Mouse (Mus musculus) stomach, postnatal 0 days (tissue): ENCODE measurements around the gene Olfr301. TPM values are rescaled to one million over a fixed set of nuclear protein-coding genes. Genes with fewer than 3 reads are reported as not detected.

Experiments
- ATAC-seq: fragments of 200-750 bp; cut with Nextera tagmentation; 2 replicates; pipeline ENCODE4 v1.8.0; 2017; ENCODE audit not compliant: low FRiP score, low TSS enrichment
- DNase-seq: peaks from one replicate; pipeline ENCODE4 v3.0.0-alpha.2; 2016; ENCODE audit warnings: low spot score
- H3K27ac ChIP-seq: fragments of 300-500 bp; sonication (generic); replicated peaks from 2 replicates; pipeline ENCODE4 v1.5.1; 2014; ENCODE audit warnings: mild to moderate bottlenecking, control low read depth
- H3K27me3 ChIP-seq: fragments of 300-500 bp; sonication (generic); 2 replicates; pipeline ENCODE4 v1.6.1; 2014; ENCODE audit warnings: low read length; ENCODE audit not compliant: control insufficient read depth, insufficient read depth
- H3K36me3 ChIP-seq: fragments of 300-500 bp; sonication (generic); 2 replicates; pipeline ENCODE4 v1.6.1; 2014; ENCODE audit warnings: low read length, mixed read lengths; ENCODE audit not compliant: control insufficient read depth, insufficient read depth
- H3K4me1 ChIP-seq: fragments of 300-500 bp; sonication (generic); replicated peaks from 2 replicates; pipeline ENCODE4 v1.6.1; 2014; ENCODE audit warnings: antibody characterized with exemption; ENCODE audit not compliant: control insufficient read depth, insufficient read depth
- H3K4me2 ChIP-seq: fragments of 300-500 bp; sonication (generic); replicated peaks from 2 replicates; pipeline ENCODE4 v1.6.1; 2014; ENCODE audit warnings: low read depth, mild to moderate bottlenecking, control low read depth, moderate library complexity
- H3K4me3 ChIP-seq: fragments of 300-500 bp; sonication (generic); 2 replicates; pipeline ENCODE4 v1.5.1; 2014; ENCODE audit warnings: low read depth, low read length, control low read depth
- H3K9ac ChIP-seq: fragments of 300-500 bp; sonication (generic); 2 replicates; pipeline ENCODE4 v1.6.1; 2014; ENCODE audit warnings: mild to moderate bottlenecking, low read length, control low read depth, mixed read lengths
- H3K9me3 ChIP-seq: fragments of 300-500 bp; sonication (generic); 2 replicates; pipeline ENCODE4 v1.6.1; 2016; ENCODE audit warnings: low read length; ENCODE audit not compliant: control insufficient read depth
- CTCF ChIP-seq: IDR thresholded peaks from 2 replicates; pipeline ENCODE4 v1.5.1; 2016; ENCODE audit warnings: antibody characterized with exemption, low read depth, mild to moderate bottlenecking, moderate library complexity
- EP300 ChIP-seq: optimal IDR thresholded peaks from 2 replicates; pipeline ENCODE3; 2016; ENCODE audit warnings: antibody characterized with exemption
- WGBS: fragments of 180-500 bp; shearing (Covaris S2); extraction: QIAGEN DNeasy Blood & Tissue Kit; methylation state at CpG from one replicate; pipeline ENCODE4 v1.1.7; 2014; 5-methylcytosine and 5-hydroxymethylcytosine counted together
- polyA plus RNA-seq: library from polyadenylated mRNA; unstranded; fragments of >200 nt; fragmentation: Nextera tagmentation; extraction: Ambion mirVana; gene quantifications from 2 replicates; pipeline ENCODE4 v1.2.1, GENCODE M21; 2015

Gene Olfr301
- polyA plus RNA-seq = not detected in 2 replicates

GRCm38 (mm10) chr7:86403546-86403945, at the start of gene Olfr301:
Gene Olfr301, plus strand, starts transcription at chr7:86403846.
- no peak within 1 kb of the TSS for H3K4me3 ChIP-seq
- no peak within 1 kb of the TSS for H3K4me2 ChIP-seq
- H3K27me3 ChIP-seq = no peaks in the 10 kb centered on the region
- H3K27ac ChIP-seq = no peak within 1 kb of the TSS
- H3K9me3 ChIP-seq = no peaks in the 10 kb centered on the region
- no peaks in the 10 kb centered on the region for H3K4me1 ChIP-seq
- 74% methylated on average over 2 of the region's 2 CpGs for WGBS
- H3K9ac ChIP-seq = no peak within 1 kb of the TSS
- no peaks in the 10 kb centered on the region for H3K36me3 ChIP-seq
- ATAC-seq = no peak
- TF ChIP-seq EP300 (no peak), CTCF (no peak)
- DNase-seq = no peak

GRCm38 (mm10) chr7:86366828-86367227, 36.8 kb upstream of the Olfr301 start, which contains the start of gene Olfr305:
Gene Olfr305, minus strand, starts transcription at chr7:86366928.
- Histone ChIP-seq H3K27ac (no peak within 1 kb of the TSS), H3K4me2 (no peak within 1 kb of the TSS), H3K27me3 (no peaks in the 10 kb centered on the region), H3K36me3 (no peaks in the 10 kb centered on the region), H3K9ac (no peak within 1 kb of the TSS), H3K9me3 (no peaks in the 10 kb centered on the region), H3K4me1 (no peaks in the 10 kb centered on the region), H3K4me3 (no peak within 1 kb of the TSS)
- no peak for TF ChIP-seq EP300
- TF ChIP-seq CTCF = no peak
- 81% methylated on average over 1 of the region's 1 CpGs for WGBS
- ATAC-seq (no peak), DNase-seq (no peak)

- no peaks in the 10 kb centered on the region for H3K27me3 ChIP-seq
- DNase-seq = no peak
- WGBS = 60% methylated on average over 3 of the region's 3 CpGs
- no peaks in the 10 kb centered on the region for H3K4me1 ChIP-seq
- ATAC-seq = no peak
- TF ChIP-seq EP300 (no peak), CTCF (peak; percentile 48)
- no peaks in the 10 kb centered on the region for H3K9me3 ChIP-seq
- no peak overlapping the region for H3K9ac ChIP-seq
- H3K4me2 ChIP-seq = no peak overlapping the region
- no peak overlapping the region for H3K27ac ChIP-seq
- no peaks in the 10 kb centered on the region for H3K36me3 ChIP-seq
- no peak overlapping the region for H3K4me3 ChIP-seq
Measured at GRCm38 (mm10) chr7:86385769-86386168, 17.9 kb upstream of the Olfr301 start.

GRCm38 (mm10) chr7:86386558-86386957, 17.1 kb upstream of the Olfr301 start, which contains the start of gene Olfr304:
Gene Olfr304, minus strand, starts transcription at chr7:86386658.
- Histone ChIP-seq H3K4me3 (no peak within 1 kb of the TSS), H3K9ac (no peak within 1 kb of the TSS), H3K4me1 (no peaks in the 10 kb centered on the region), H3K27me3 (no peaks in the 10 kb centered on the region), H3K36me3 (no peaks in the 10 kb centered on the region), H3K9me3 (no peaks in the 10 kb centered on the region), H3K4me2 (no peak within 1 kb of the TSS), H3K27ac (no peak within 1 kb of the TSS)
- WGBS = 63% methylated on average over 1 of the region's 1 CpGs
- TF ChIP-seq EP300 (no peak), CTCF (no peak)
- ATAC-seq = no peak
- no peak for DNase-seq

GRCm38 (mm10) chr7:86397689-86398088, 6.0 kb upstream of the Olfr301 start, which contains the start of gene Olfr303:
Gene Olfr303, minus strand, starts transcription at chr7:86397789.
- DNase-seq (no peak), ATAC-seq (no peak)
- Histone ChIP-seq H3K27me3 (no peaks in the 10 kb centered on the region), H3K9me3 (no peaks in the 10 kb centered on the region), H3K9ac (no peak within 1 kb of the TSS), H3K4me3 (no peak within 1 kb of the TSS), H3K36me3 (no peaks in the 10 kb centered on the region), H3K27ac (no peak within 1 kb of the TSS), H3K4me2 (no peak within 1 kb of the TSS), H3K4me1 (no peaks in the 10 kb centered on the region)
- TF ChIP-seq EP300 (no peak), CTCF (no peak)

- H3K9ac ChIP-seq = no peak within 1 kb of the TSS
- WGBS = 78% methylated on average over 1 of the region's 1 CpGs
- ATAC-seq (no peak), DNase-seq (no peak)
- no peaks in the 10 kb centered on the region for H3K4me1 ChIP-seq
- H3K27ac ChIP-seq = no peak within 1 kb of the TSS
- H3K9me3 ChIP-seq = no peaks in the 10 kb centered on the region
- no peak within 1 kb of the TSS for H3K4me3 ChIP-seq
- no peak within 1 kb of the TSS for H3K4me2 ChIP-seq
- H3K27me3 ChIP-seq = no peaks in the 10 kb centered on the region
- no peak for TF ChIP-seq EP300
- TF ChIP-seq CTCF = no peak
- H3K36me3 ChIP-seq = no peaks in the 10 kb centered on the region
Measured at GRCm38 (mm10) chr7:86459621-86460020, 56.0 kb downstream of the Olfr301 start, which contains the start of gene Olfr299. Gene Olfr299, plus strand, starts transcription at chr7:86459921.

Other genes with a start within 250 kb of the Olfr301 start
- not detected in 2 replicates for gene Vmn2r75, start 232.1 kb upstream of the Olfr301 start, polyA plus RNA-seq
- 0.02 TPM in 1 of 2 replicates, not detected in the other for gene Vmn2r76, start 157.5 kb upstream of the Olfr301 start, polyA plus RNA-seq
- not detected in 2 replicates for gene Olfr310, start 126.7 kb upstream of the Olfr301 start, polyA plus RNA-seq
- not detected in 2 replicates for gene Olfr309, start 90.1 kb upstream of the Olfr301 start, polyA plus RNA-seq
- 0.06 TPM in 1 of 2 replicates, not detected in the other for gene Olfr308, start 78.2 kb upstream of the Olfr301 start, polyA plus RNA-seq
- 0.02 TPM in 1 of 2 replicates, not detected in the other for gene Olfr307, start 66.3 kb upstream of the Olfr301 start, polyA plus RNA-seq
- gene Olfr305, start 36.9 kb upstream of the Olfr301 start, polyA plus RNA-seq = not detected in 2 replicates
- not detected in 2 replicates for gene Olfr304, start 17.2 kb upstream of the Olfr301 start, polyA plus RNA-seq
- gene Olfr303, start 6.1 kb upstream of the Olfr301 start, polyA plus RNA-seq = not detected in 2 replicates
- gene Olfr299, start 56.1 kb downstream of the Olfr301 start, polyA plus RNA-seq = not detected in 2 replicates
- gene Olfr298, start 88.6 kb downstream of the Olfr301 start, polyA plus RNA-seq = not detected in 2 replicates
- gene Olfr297, start 116.1 kb downstream of the Olfr301 start, polyA plus RNA-seq = not detected in 2 replicates
- gene Olfr295, start 180.0 kb downstream of the Olfr301 start, polyA plus RNA-seq = not detected in 2 replicates
- gene Olfr294, start 212.8 kb downstream of the Olfr301 start, polyA plus RNA-seq = not detected in 2 replicates
- not detected in 2 replicates for gene Olfr293, start 245.2 kb downstream of the Olfr301 start, polyA plus RNA-seq